Mouse (Mus musculus) bone marrow macrophage, adult 2 months (primary cell): ENCODE data around the gene Kcnmb4. TPM values are rescaled to one million over a fixed set of nuclear protein-coding genes. Genes with fewer than 3 reads are reported as not detected.

Source experiments
- H3K27ac ChIP-seq: 2 replicates; pipeline ENCODE4 v1.5.1; 2012; ENCODE audit warnings: low read depth, low read length; ENCODE audit not compliant: insufficient read depth
- H3K4me1 ChIP-seq: 2 replicates; pipeline ENCODE4 v1.6.1; 2012; ENCODE audit warnings: low read length; ENCODE audit not compliant: control insufficient read depth, insufficient read depth
- H3K4me3 ChIP-seq: 2 replicates; pipeline ENCODE4 v1.5.1; 2012; ENCODE audit warnings: mild to moderate bottlenecking, low read length, moderate library complexity; ENCODE audit not compliant: insufficient read depth
- CTCF ChIP-seq: IDR thresholded peaks from 2 replicates; pipeline ENCODE4 v1.5.1; 2012; ENCODE audit warnings: low read depth, mild to moderate bottlenecking, low read length, moderate library complexity
- POLR2A ChIP-seq: IDR thresholded peaks from 2 replicates; pipeline ENCODE4 v1.6.1; 2012; ENCODE audit warnings: mild to moderate bottlenecking, low read depth, low read length, borderline replicate concordance
- polyA plus RNA-seq: library from polyadenylated mRNA; stranded (reverse); fragments of >200 nt; gene quantifications from 2 replicates; pipeline ENCODE4 v1.2.4, GENCODE M21; 2012; ENCODE audit not compliant: missing spikeins, insufficient read depth, insufficient read length

Kcnmb4 gene
- polyA plus RNA-seq, 1 experiment: not detected

GRCm38 (mm10) chr10:116384401-116384800 is 89.3 kb downstream of the Kcnmb4 start:
- H3K27ac ChIP-seq: no peak overlapping the region
- TF ChIP-seq POLR2A: no peak
- TF ChIP-seq CTCF: no peak

DNA sequence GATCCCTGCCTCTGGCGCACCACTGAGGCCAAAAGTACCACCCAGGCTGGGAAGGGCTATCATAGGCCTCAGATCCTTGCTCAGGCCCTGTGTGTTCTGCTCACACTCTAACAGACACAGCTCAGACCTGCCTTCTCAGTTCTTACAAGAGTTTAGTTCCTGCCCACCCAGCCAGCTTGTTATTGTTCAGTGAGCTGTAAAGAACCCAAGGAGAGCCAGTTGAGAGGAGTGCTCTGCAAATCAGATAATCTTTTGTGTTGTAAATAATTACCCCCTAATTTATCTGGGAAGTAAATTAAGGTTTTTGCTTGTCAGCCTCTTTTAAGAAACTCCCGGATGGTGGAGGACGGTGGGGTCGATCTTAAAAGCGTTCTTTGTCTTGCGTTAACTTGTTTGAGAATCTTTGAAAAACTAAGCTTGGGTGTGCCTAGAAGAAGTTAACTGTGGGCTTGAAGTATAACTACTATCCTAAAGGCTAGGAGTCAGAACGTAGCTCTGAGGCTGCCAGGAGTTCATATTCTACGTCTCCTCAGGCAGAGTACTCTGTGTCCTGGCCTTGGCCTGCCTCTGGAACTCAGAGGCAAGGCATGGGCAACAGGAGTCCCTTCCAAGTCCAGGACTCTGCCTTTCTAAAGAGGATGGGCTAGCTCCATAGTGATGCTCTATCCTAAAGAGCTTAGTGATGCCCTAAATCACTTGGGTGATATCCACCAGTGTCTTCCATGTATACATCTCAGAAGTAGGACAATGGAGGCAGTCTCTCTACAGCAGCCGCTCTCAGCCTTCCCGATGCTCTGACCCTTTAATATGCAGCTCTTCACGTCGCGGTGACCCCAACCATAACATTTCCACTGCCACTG is 90.6 kb downstream of the Kcnmb4 start:
- no peak overlapping the region for H3K27ac ChIP-seq

More at GRCm38 (mm10) chr10:116384401-116384800, 89.3 kb downstream of the Kcnmb4 start:
- no peak overlapping the region for H3K4me3 ChIP-seq
- no peaks in the 10 kb centered on the region for H3K4me1 ChIP-seq

DNA sequence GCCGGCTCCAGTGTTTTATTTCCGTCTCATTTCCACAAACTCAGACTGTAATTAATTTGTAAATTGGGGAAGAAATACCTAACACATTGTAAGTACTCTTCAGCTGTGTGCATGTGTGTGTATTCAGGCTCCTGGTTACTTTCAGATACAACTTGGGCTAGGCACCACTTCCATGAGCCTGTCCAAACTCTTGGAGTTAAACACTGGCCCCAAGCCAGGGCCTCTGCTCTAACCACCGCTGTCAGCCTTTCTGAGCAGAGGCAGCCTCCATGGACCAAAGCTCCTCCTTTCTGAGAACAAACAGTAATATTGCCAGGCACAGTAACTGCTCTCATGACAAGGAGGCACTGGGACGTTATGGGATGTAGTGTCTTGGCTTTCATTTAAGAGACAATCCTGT is 96.8 kb downstream of the Kcnmb4 start:
- no peak for TF ChIP-seq CTCF
- TF ChIP-seq POLR2A: no peak
- Histone ChIP-seq H3K27ac (no peak overlapping the region), H3K4me3 (no peak overlapping the region), H3K4me1 (no peaks in the 10 kb centered on the region)

More for the DNA sequence above, 90.6 kb downstream of the Kcnmb4 start:
- no peak overlapping the region for H3K4me3 ChIP-seq
- TF ChIP-seq CTCF: no peak
- TF ChIP-seq POLR2A: no peak
- H3K4me1 ChIP-seq: no peaks in the 10 kb centered on the region

DNA sequence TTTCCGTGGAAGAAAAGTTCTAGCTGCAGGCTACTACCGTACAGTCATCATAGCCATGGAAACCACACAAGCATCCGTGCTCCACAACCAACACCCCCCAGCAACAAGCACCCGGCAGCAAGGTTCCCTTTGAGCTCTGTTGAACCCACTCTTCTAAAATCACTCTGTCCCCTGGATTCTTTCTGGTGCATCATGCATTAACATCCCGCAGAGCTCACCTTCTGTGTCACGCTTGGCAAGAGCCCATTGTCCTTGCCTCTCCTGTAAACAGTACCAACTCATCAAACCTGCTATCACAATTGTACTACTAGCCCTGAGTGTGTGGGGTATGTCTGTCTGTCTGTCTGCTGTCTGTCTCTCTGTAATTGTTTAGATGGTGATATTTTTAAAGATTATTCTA is 99.6 kb downstream of the Kcnmb4 start:
- Histone ChIP-seq H3K4me3 (no peak overlapping the region), H3K27ac (no peak overlapping the region), H3K4me1 (no peaks in the 10 kb centered on the region)
- TF ChIP-seq POLR2A (no peak), CTCF (no peak)

DNA sequence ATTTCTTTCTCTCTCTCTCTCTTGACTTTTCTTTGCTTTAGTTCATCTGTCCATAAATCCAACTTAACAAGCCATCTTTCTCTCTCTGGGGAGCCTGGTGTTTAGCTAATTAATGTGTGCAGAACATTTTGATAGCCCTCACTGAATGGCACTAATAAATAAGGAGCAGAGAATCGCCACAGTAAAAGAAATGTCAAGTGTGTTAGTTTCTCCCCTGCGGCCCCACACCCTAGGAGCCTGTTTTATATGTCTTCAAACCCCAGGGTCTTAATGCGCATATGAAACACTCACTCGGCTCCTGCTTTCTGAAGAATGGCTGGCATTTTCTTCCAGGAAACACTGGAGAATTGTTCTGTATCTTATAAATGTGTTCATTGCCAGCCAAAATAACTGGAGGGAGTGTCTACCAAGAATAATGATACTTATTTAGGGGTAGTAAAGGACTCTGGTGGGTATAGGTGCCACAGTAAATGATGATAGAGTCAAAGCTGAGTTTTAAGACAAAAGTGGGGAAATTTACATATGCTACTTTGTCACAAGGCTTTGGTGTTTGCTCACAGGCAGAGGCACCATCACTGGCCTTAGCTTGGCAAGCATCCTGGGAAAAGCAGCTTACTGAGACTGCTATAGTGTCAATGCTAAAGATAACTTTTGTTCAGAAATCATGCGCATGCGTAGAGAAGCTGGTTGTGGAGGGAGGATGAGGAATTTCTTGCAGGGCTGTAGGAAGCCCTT is 102.5 kb downstream of the Kcnmb4 start:
- H3K27ac ChIP-seq: no peak overlapping the region
- no peak for TF ChIP-seq POLR2A
- TF ChIP-seq CTCF: no peak
- H3K4me1 ChIP-seq: no peaks in the 10 kb centered on the region
- H3K4me3 ChIP-seq: no peak overlapping the region

Other genes starting within 250 kb of the Kcnmb4 start
- gene Ptprb, start 198.4 kb downstream of the Kcnmb4 start, polyA plus RNA-seq: not detected in 2 replicates
- 50.7 and 69.1 TPM in 2 replicates for gene Cnot2, start 107.6 kb upstream of the Kcnmb4 start, polyA plus RNA-seq